Mouse (Mus musculus) urinary bladder, adult 2 months (tissue): ENCODE results near the gene Twf1. TPM values are rescaled to one million over a fixed set of nuclear protein-coding genes. Genes with fewer than 3 reads are reported as not detected.

Experiments
- DNase-seq: peaks from one replicate; pipeline ENCODE4 v3.0.0; 2022; ENCODE audit warnings: low spot score
- polyA plus RNA-seq: library from polyadenylated mRNA; depleted of rRNA; stranded (reverse); fragments of >200 nt; gene quantifications from 2 replicates; pipeline ENCODE4 v1.2.3, GENCODE M21; 2012

The Twf1 gene
- polyA plus RNA-seq, 1 experiment = 92.9 TPM

- no peak for DNase-seq
Observed at GRCm38 (mm10) chr15:94572746-94573145, 16.9 kb downstream of the Twf1 start.

GRCm38 (mm10) chr15:94571501-94571900 is 18.2 kb downstream of the Twf1 start:
- DNase-seq = no peak

- no peak for DNase-seq
Observed at GRCm38 (mm10) chr15:94568496-94569182, 21.1 kb downstream of the Twf1 start.

GRCm38 (mm10) chr15:94565854-94566253 is 23.8 kb downstream of the Twf1 start:
- no peak for DNase-seq

GRCm38 (mm10) chr15:94564909-94565308 is 24.8 kb downstream of the Twf1 start:
- DNase-seq = no peak

- DNase-seq = no peak
Observed at GRCm38 (mm10) chr15:94558895-94559656, 30.6 kb downstream of the Twf1 start.

GRCm38 (mm10) chr15:94557442-94557841 is 32.2 kb downstream of the Twf1 start:
- peak; percentile 67 for DNase-seq

- no peak for DNase-seq
Observed at GRCm38 (mm10) chr15:94553536-94553935, 36.2 kb downstream of the Twf1 start.

GRCm38 (mm10) chr15:94544844-94545243 is 44.8 kb downstream of the Twf1 start:
- no peak for DNase-seq

- no peak for DNase-seq
Observed at GRCm38 (mm10) chr15:94544052-94544636, 45.5 kb downstream of the Twf1 start.

- peak; percentile 86 for DNase-seq
Observed at GRCm38 (mm10) chr15:94543409-94544051, 46.2 kb downstream of the Twf1 start, which contains the start of the genes Pus7l and Irak4. TSS of gene Pus7l (minus strand) at chr15:94543547. TSS of gene Irak4 (plus strand) at chr15:94543643.

GRCm38 (mm10) chr15:94542567-94543408 is 46.9 kb downstream of the Twf1 start:
- DNase-seq = no peak

GRCm38 (mm10) chr15:94539296-94539695 is 50.4 kb downstream of the Twf1 start:
- no peak for DNase-seq

- DNase-seq = no peak
Observed at GRCm38 (mm10) chr15:94535521-94535920, 54.2 kb downstream of the Twf1 start.

- DNase-seq = no peak
Observed at GRCm38 (mm10) chr15:94532956-94533355, 56.7 kb downstream of the Twf1 start.

- DNase-seq = no peak
Observed at GRCm38 (mm10) chr15:94532306-94532705, 57.4 kb downstream of the Twf1 start.

GRCm38 (mm10) chr15:94530519-94530918 is 59.2 kb downstream of the Twf1 start:
- DNase-seq = no peak
